Mouse (Mus musculus): ENCODE results near the gene Thegl. TPM values are rescaled to one million over a fixed set of nuclear protein-coding genes. Genes with fewer than 3 reads are reported as not detected.

Thegl gene
- polyA plus RNA-seq, 1 experiment from 2014 or later, result 0.23 TPM

GRCm38 (mm10) chr5:76990789-76991188 lies 25.0 kb upstream of the Thegl start:
- no peak overlapping the region for H3K9ac ChIP-seq (ENCODE audit: low read length)
- ATAC-seq (replicated peaks; ENCODE audit: low FRiP score) (no peak), DNase-seq (ENCODE audit: low spot score) (no peak)
- peaks cover 8% of the 10 kb centered on the region; the same call in 1 of the 2 replicates for H3K36me3 ChIP-seq (ENCODE audit: control insufficient read depth, insufficient read depth, low read length)
- no peaks in the 10 kb centered on the region; the same call in 1 of the 2 replicates for H3K4me1 ChIP-seq (replicated peaks; ENCODE audit: control insufficient read depth, insufficient read depth, low read length)
- H3K4me2 ChIP-seq (ENCODE audit: low read depth, low read length, severe bottlenecking), result no peak overlapping the region
- no peaks in the 10 kb centered on the region for H3K9me3 ChIP-seq (ENCODE audit: control insufficient read depth, low read length)
- no peak overlapping the region for H3K4me3 ChIP-seq (ENCODE audit: low read depth, low read length)
- no peaks in the 10 kb centered on the region for H3K27me3 ChIP-seq (ENCODE audit: control insufficient read depth, insufficient read depth, low read length)
- WGBS, result 96% methylated on average over 3 of the region's 3 CpGs
- no peak overlapping the region for H3K27ac ChIP-seq (ENCODE audit: low read depth, low read length)

- no peak for ATAC-seq (replicated peaks; ENCODE audit: low FRiP score)
- Histone ChIP-seq H3K27ac (ENCODE audit: low read depth, low read length) (no peak overlapping the region), H3K27me3 (ENCODE audit: control insufficient read depth, insufficient read depth, low read length) (no peaks in the 10 kb centered on the region), H3K4me2 (ENCODE audit: low read depth, low read length, severe bottlenecking) (no peak overlapping the region), H3K9ac (ENCODE audit: low read length) (no peak overlapping the region), H3K9me3 (ENCODE audit: control insufficient read depth, low read length) (no peaks in the 10 kb centered on the region), H3K4me3 (ENCODE audit: low read depth, low read length) (no peak overlapping the region), H3K36me3 (ENCODE audit: control insufficient read depth, insufficient read depth, low read length) (peaks cover 7% of the 10 kb centered on the region; the same call in 1 of the 2 replicates), H3K4me1 (replicated peaks; ENCODE audit: control insufficient read depth, insufficient read depth, low read length) (no peaks in the 10 kb centered on the region)
- 93% methylated on average over 5 of the region's 5 CpGs for WGBS
- DNase-seq (ENCODE audit: low spot score), result no peak
These were observed 22.5 kb upstream of the Thegl start for GRCm38 (mm10) chr5:76993174-76993814.

GRCm38 (mm10) chr5:76998416-76998815 lies 17.4 kb upstream of the Thegl start:
- Histone ChIP-seq H3K4me3 (ENCODE audit: low read depth, low read length) (no peak overlapping the region), H3K27ac (ENCODE audit: low read depth, low read length) (no peak overlapping the region), H3K9ac (ENCODE audit: low read length) (no peak overlapping the region), H3K9me3 (ENCODE audit: control insufficient read depth, low read length) (no peaks in the 10 kb centered on the region), H3K4me2 (ENCODE audit: low read depth, low read length, severe bottlenecking) (no peak overlapping the region), H3K27me3 (ENCODE audit: control insufficient read depth, insufficient read depth, low read length) (no peaks in the 10 kb centered on the region), H3K4me1 (replicated peaks; ENCODE audit: control insufficient read depth, insufficient read depth, low read length) (no peaks in the 10 kb centered on the region; the same call in 1 of the 2 replicates), H3K36me3 (ENCODE audit: control insufficient read depth, insufficient read depth, low read length) (peaks cover 4% of the 10 kb centered on the region)
- DNase-seq (ENCODE audit: low spot score) (no peak), ATAC-seq (replicated peaks; ENCODE audit: low FRiP score) (no peak)
- WGBS, result 55% methylated on average over 5 of the region's 5 CpGs

GRCm38 (mm10) chr5:77001192-77001591 lies 14.6 kb upstream of the Thegl start:
- H3K36me3 ChIP-seq (ENCODE audit: control insufficient read depth, insufficient read depth, low read length), result peaks cover under 1% of the 10 kb centered on the region
- no peaks in the 10 kb centered on the region for H3K9me3 ChIP-seq (ENCODE audit: control insufficient read depth, low read length)
- no peaks in the 10 kb centered on the region for H3K27me3 ChIP-seq (ENCODE audit: control insufficient read depth, insufficient read depth, low read length)
- no peaks in the 10 kb centered on the region; the same call in 1 of the 2 replicates for H3K4me1 ChIP-seq (replicated peaks; ENCODE audit: control insufficient read depth, insufficient read depth, low read length)
- 94% methylated on average over 17 of the region's 17 CpGs for WGBS
- no peak overlapping the region for H3K4me3 ChIP-seq (ENCODE audit: low read depth, low read length)
- no peak overlapping the region for H3K9ac ChIP-seq (ENCODE audit: low read length)
- no peak overlapping the region for H3K27ac ChIP-seq (ENCODE audit: low read depth, low read length)
- DNase-seq (ENCODE audit: low spot score), result no peak
- no peak for ATAC-seq (replicated peaks; ENCODE audit: low FRiP score)
- no peak overlapping the region for H3K4me2 ChIP-seq (ENCODE audit: low read depth, low read length, severe bottlenecking)

- H3K27ac ChIP-seq (ENCODE audit: low read depth, low read length), result no peak within 1 kb of the TSS
- H3K4me1 ChIP-seq (replicated peaks; ENCODE audit: control insufficient read depth, insufficient read depth, low read length), result no peaks in the 10 kb centered on the region; the same call in 1 of the 2 replicates
- DNase-seq (ENCODE audit: low spot score), result no peak
- no peak for ATAC-seq (replicated peaks; ENCODE audit: low FRiP score)
- no peak within 1 kb of the TSS for H3K4me3 ChIP-seq (ENCODE audit: low read depth, low read length)
- H3K27me3 ChIP-seq (ENCODE audit: control insufficient read depth, insufficient read depth, low read length), result no peaks in the 10 kb centered on the region
- WGBS, result 95% methylated on average over 6 of the region's 6 CpGs
- H3K9me3 ChIP-seq (ENCODE audit: control insufficient read depth, low read length), result no peaks in the 10 kb centered on the region
- H3K9ac ChIP-seq (ENCODE audit: low read length), result no peak within 1 kb of the TSS
- H3K36me3 ChIP-seq (ENCODE audit: control insufficient read depth, insufficient read depth, low read length), result no peaks in the 10 kb centered on the region; the same call in none of the 2 replicates
- no peak within 1 kb of the TSS for H3K4me2 ChIP-seq (ENCODE audit: low read depth, low read length, severe bottlenecking)
These were observed 11.6 kb upstream of the Thegl start, which contains the start of gene Arl9 for GRCm38 (mm10) chr5:77004051-77004821. Gene Arl9, plus strand, starts transcription at chr5:77004055.

- Histone ChIP-seq H3K36me3 (ENCODE audit: control insufficient read depth, insufficient read depth, low read length) (no peaks in the 10 kb centered on the region), H3K27ac (ENCODE audit: low read depth, low read length) (no peak overlapping the region), H3K9ac (ENCODE audit: low read length) (no peak overlapping the region), H3K4me1 (replicated peaks; ENCODE audit: control insufficient read depth, insufficient read depth, low read length) (no peaks in the 10 kb centered on the region), H3K4me3 (ENCODE audit: low read depth, low read length) (no peak overlapping the region), H3K9me3 (ENCODE audit: control insufficient read depth, low read length) (no peaks in the 10 kb centered on the region), H3K4me2 (ENCODE audit: low read depth, low read length, severe bottlenecking) (no peak overlapping the region), H3K27me3 (ENCODE audit: control insufficient read depth, insufficient read depth, low read length) (no peaks in the 10 kb centered on the region)
- WGBS, result 94% methylated on average over 9 of the region's 9 CpGs
- DNase-seq (ENCODE audit: low spot score) (no peak), ATAC-seq (replicated peaks; ENCODE audit: low FRiP score) (no peak)
These were observed 5.5 kb upstream of the Thegl start for GRCm38 (mm10) chr5:77010352-77010751.

- H3K27me3 ChIP-seq (ENCODE audit: control insufficient read depth, insufficient read depth, low read length), result peaks cover under 1% of the 10 kb centered on the region; the same call in 1 of the 2 replicates
- no peak overlapping the region for H3K27ac ChIP-seq (ENCODE audit: low read depth, low read length)
- ATAC-seq (replicated peaks; ENCODE audit: low FRiP score) (no peak), DNase-seq (ENCODE audit: low spot score) (no peak)
- H3K4me2 ChIP-seq (ENCODE audit: low read depth, low read length, severe bottlenecking), result no peak overlapping the region
- no peaks in the 10 kb centered on the region; the same call in 1 of the 2 replicates for H3K4me1 ChIP-seq (replicated peaks; ENCODE audit: control insufficient read depth, insufficient read depth, low read length)
- H3K9ac ChIP-seq (ENCODE audit: low read length), result no peak overlapping the region
- H3K9me3 ChIP-seq (ENCODE audit: control insufficient read depth, low read length), result no peaks in the 10 kb centered on the region
- H3K4me3 ChIP-seq (ENCODE audit: low read depth, low read length), result no peak overlapping the region
- WGBS, result 70% methylated on average over 3 of the region's 3 CpGs
- no peaks in the 10 kb centered on the region for H3K36me3 ChIP-seq (ENCODE audit: control insufficient read depth, insufficient read depth, low read length)
These were observed 4.7 kb upstream of the Thegl start for GRCm38 (mm10) chr5:77011082-77011481.

- H3K27ac ChIP-seq (ENCODE audit: low read depth, low read length), result no peak overlapping the region
- ATAC-seq (replicated peaks; ENCODE audit: low FRiP score) (no peak), DNase-seq (ENCODE audit: low spot score) (no peak)
- H3K36me3 ChIP-seq (ENCODE audit: control insufficient read depth, insufficient read depth, low read length), result no peaks in the 10 kb centered on the region
- no peaks in the 10 kb centered on the region; the same call in 1 of the 2 replicates for H3K4me1 ChIP-seq (replicated peaks; ENCODE audit: control insufficient read depth, insufficient read depth, low read length)
- H3K4me2 ChIP-seq (ENCODE audit: low read depth, low read length, severe bottlenecking), result no peak overlapping the region
- no peak overlapping the region for H3K4me3 ChIP-seq (ENCODE audit: low read depth, low read length)
- H3K27me3 ChIP-seq (ENCODE audit: control insufficient read depth, insufficient read depth, low read length), result peaks cover 3% of the 10 kb centered on the region; the same call in 1 of the 2 replicates
- H3K9ac ChIP-seq (ENCODE audit: low read length), result no peak overlapping the region
- WGBS, result 88% methylated on average over 3 of the region's 3 CpGs
- no peaks in the 10 kb centered on the region for H3K9me3 ChIP-seq (ENCODE audit: control insufficient read depth, low read length)
These were observed 2.7 kb upstream of the Thegl start for GRCm38 (mm10) chr5:77013171-77013570.
